Mouse (Mus musculus) limb, embryonic 11.5 days (tissue): ENCODE measurements around the gene Dppa3. TPM values are rescaled to one million over a fixed set of nuclear protein-coding genes. Genes with fewer than 3 reads are reported as not detected.

Source experiments
- ATAC-seq: fragments of 200-750 bp; cut with Nextera tagmentation; 2 replicates; pipeline ENCODE4 v1.8.0; 2017; ENCODE audit warnings: low read depth; ENCODE audit not compliant: insufficient number of reproducible peaks, low FRiP score, low TSS enrichment
- DNase-seq: peaks from one replicate; pipeline ENCODE4 v3.0.0-alpha.2; 2015; ENCODE audit warnings: low spot score
- H3K27ac ChIP-seq: fragments of 300-500 bp; sonication (generic); replicated peaks from 2 replicates; pipeline ENCODE4 v1.5.1; 2014; ENCODE audit warnings: low read depth, mild to moderate bottlenecking, low read length
- H3K27me3 ChIP-seq: fragments of 300-500 bp; sonication (generic); 2 replicates; pipeline ENCODE4 v1.6.1; 2014; ENCODE audit warnings: mild to moderate bottlenecking, low read length, mixed read lengths; ENCODE audit not compliant: control insufficient read depth, insufficient read depth
- H3K36me3 ChIP-seq: fragments of 300-500 bp; sonication (generic); 2 replicates; pipeline ENCODE4 v1.6.1; 2014; ENCODE audit warnings: mild to moderate bottlenecking, low read length, moderate library complexity, mixed read lengths; ENCODE audit not compliant: control insufficient read depth, insufficient read depth
- H3K4me1 ChIP-seq: fragments of 300-500 bp; sonication (generic); 2 replicates; pipeline ENCODE4 v1.6.1; 2014; ENCODE audit warnings: low read length, mixed read lengths; ENCODE audit not compliant: control insufficient read depth, insufficient read depth
- H3K4me2 ChIP-seq: fragments of 300-500 bp; sonication (generic); 2 replicates; pipeline ENCODE4 v1.6.1; 2014; ENCODE audit warnings: low read depth, mild to moderate bottlenecking, moderate library complexity; ENCODE audit not compliant: severe bottlenecking
- H3K4me3 ChIP-seq: fragments of 300-500 bp; sonication (generic); 2 replicates; pipeline ENCODE4 v1.5.1; 2014; ENCODE audit warnings: low read depth, low read length
- H3K9ac ChIP-seq: fragments of 300-500 bp; sonication (generic); 2 replicates; pipeline ENCODE4 v1.6.1; 2014; ENCODE audit warnings: mild to moderate bottlenecking, low read length
- H3K9me3 ChIP-seq: fragments of 300-500 bp; sonication (generic); 2 replicates; pipeline ENCODE4 v1.6.1; 2016; ENCODE audit warnings: low read length; ENCODE audit not compliant: control insufficient read depth
- WGBS: fragments of 180-500 bp; shearing (Covaris S2); extraction: QIAGEN DNeasy Blood & Tissue Kit; methylation state at CpG from one replicate; pipeline ENCODE4 v1.1.7; 2014; 5-methylcytosine and 5-hydroxymethylcytosine counted together
- polyA plus RNA-seq: library from polyadenylated mRNA; unstranded; fragments of >200 nt; fragmentation: Nextera tagmentation; extraction: Ambion mirVana; gene quantifications from 2 replicates; pipeline ENCODE4 v1.2.1, GENCODE M21; 2014

Gene Dppa3
- not detected in 2 replicates for polyA plus RNA-seq

DNA sequence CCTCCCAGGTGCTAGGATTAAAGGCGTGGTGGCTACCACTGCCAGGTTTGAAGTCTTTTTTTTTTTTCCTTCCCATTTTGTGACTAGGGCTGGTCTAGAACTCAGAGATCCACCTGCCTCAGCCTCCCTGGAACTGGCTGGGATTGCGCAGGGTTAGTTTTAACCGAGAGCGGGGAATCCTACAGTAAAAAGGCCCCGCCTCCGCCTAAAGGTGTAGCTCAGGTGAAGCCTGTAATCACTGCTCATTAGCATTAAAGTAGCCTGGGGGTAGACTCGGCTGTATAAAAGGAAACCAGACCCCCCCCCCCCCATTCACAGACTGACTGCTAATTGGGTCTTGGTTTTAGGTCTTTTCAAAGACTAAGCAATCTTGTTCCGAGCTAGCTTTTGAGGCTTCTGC lies at the start of gene Dppa3:
Dppa3 (plus strand) TSS at position 301 of the 400 bp plus-strand sequence.
- H3K4me3 ChIP-seq, result no peak within 1 kb of the TSS
- DNase-seq, result no peak
- H3K4me2 ChIP-seq, result no peak within 1 kb of the TSS
- H3K9ac ChIP-seq, result no peak within 1 kb of the TSS
- H3K36me3 ChIP-seq, result no peaks in the 10 kb centered on the region
- H3K27me3 ChIP-seq, result 0 out of 2 replicates have a peak, but pooled peaks cover 3% of the 10 kb centered on the region
- ATAC-seq, result no peak
- no peak within 1 kb of the TSS for H3K27ac ChIP-seq
- no peaks in the 10 kb centered on the region for H3K4me1 ChIP-seq
- 83% methylated on average over 8 of the region's 8 CpGs for WGBS
- H3K9me3 ChIP-seq, result no peaks in the 10 kb centered on the region

DNA sequence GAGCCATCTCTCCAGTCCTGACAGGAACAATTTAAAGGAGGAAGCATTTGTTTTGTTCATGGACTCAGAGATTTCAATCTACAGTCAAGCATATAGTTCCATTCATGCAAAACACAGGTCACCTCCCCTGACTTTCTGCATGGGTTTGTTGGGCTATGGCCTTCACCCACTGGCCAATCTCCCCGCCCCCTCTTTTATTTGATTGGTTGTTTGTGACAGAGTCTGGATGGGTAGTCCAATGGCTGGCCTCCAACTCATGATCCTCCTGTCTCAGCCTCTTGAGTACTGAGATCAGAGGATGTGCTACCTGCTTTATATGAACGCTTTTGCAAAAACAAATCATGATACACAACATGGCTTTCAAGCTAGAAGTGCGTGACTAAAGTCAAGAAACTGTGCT lies 49.2 kb upstream of the Dppa3 start:
- no peak overlapping the region for H3K9ac ChIP-seq
- H3K36me3 ChIP-seq, result no peaks in the 10 kb centered on the region
- WGBS, result 87% methylated on average over 3 of the region's 3 CpGs
- no peak for ATAC-seq
- H3K4me1 ChIP-seq, result no peaks in the 10 kb centered on the region
- no peaks in the 10 kb centered on the region for H3K9me3 ChIP-seq
- H3K4me2 ChIP-seq, result no peak overlapping the region
- no peak overlapping the region for H3K27ac ChIP-seq
- no peak for DNase-seq
- H3K4me3 ChIP-seq, result no peak overlapping the region
- no peaks in the 10 kb centered on the region for H3K27me3 ChIP-seq

DNA sequence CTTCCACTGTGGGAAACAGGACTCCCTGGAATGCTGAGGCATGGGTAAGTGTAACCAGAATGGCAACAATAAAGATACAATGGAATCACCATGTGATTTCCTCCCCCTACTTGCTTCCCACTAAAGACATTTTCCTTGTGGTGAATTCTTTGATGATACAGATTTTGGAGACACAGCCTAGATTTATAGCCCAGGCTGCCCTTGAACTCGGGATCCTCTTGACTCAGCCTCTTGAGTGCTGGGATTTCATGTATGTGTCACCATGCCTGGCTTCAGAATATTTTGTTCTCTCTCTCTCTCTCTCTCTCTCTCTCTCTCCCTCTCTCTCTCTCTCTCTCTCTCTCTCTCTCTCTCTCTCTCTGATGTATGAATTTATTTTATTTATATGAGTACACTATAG lies 47.1 kb upstream of the Dppa3 start:
- Histone ChIP-seq H3K27me3 (no peaks in the 10 kb centered on the region), H3K4me1 (no peaks in the 10 kb centered on the region), H3K9me3 (no peaks in the 10 kb centered on the region), H3K27ac (no peak overlapping the region), H3K9ac (no peak overlapping the region), H3K4me2 (no peak overlapping the region), H3K4me3 (no peak overlapping the region), H3K36me3 (no peaks in the 10 kb centered on the region)
- no peak for ATAC-seq
- WGBS, result 77% methylated on average over 1 of the region's 1 CpGs
- DNase-seq, result no peak

DNA sequence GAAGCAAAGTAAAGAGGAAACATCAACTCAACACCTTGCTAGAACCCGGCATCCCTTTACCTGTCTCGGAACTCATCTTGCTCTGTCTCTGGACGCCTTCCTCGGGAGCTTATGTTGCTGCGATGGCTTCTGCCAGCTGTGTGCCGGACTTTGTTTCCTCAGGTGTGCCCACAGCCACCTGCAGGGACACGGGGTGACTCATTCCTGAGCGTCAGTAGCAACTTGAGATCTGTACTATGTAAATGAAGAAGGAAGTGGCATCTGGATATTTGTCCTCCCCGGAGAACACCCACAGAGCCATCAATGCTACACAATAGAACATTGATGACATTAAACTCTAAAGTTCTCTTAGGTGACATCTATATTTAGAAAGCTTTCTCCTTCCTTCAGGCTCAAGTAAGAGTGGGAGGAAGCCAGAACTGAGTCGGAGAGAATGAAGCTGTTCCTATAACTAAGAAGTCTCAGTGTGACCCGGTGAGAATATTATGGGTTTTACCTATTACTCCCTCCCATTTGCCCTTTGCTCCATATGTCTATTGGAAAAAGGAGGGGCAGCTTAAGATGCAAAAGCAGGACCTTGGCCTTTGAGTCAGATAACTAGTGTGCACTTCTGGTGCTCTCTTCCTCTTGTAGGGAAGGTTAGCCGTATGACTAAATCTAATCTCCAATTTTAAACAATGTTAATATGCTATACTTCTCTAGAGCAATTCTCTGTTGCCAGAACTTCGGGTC lies 35.0 kb upstream of the Dppa3 start:
- Histone ChIP-seq H3K9me3 (no peaks in the 10 kb centered on the region), H3K4me2 (no peak overlapping the region), H3K27me3 (no peaks in the 10 kb centered on the region), H3K36me3 (no peaks in the 10 kb centered on the region), H3K4me1 (no peaks in the 10 kb centered on the region), H3K9ac (no peak overlapping the region), H3K4me3 (no peak overlapping the region), H3K27ac (no peak overlapping the region)
- ATAC-seq (no peak), DNase-seq (no peak)
- 89% methylated on average over 13 of the region's 13 CpGs for WGBS

DNA sequence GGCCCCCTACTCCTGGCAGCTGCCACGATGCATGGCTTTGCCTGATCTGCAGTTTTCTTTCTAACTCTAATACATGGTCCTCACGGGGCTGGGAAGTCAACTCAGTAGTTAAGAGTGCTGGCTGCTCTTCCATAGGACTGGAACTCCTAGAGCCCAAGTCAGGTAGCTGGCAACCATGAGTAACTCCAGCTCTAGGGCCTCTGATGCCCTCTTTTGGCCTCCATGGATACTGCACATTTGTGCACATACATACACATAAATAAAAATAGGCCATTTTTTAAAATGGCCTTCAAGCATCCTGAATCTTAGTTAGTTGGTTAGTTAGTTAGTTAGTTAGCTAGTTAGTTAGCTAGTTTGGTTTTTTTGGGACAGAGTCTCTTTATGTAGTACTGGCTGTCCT lies 33.3 kb upstream of the Dppa3 start:
- H3K4me2 ChIP-seq, result no peak overlapping the region
- no peak for DNase-seq
- 87% methylated on average over 2 of the region's 2 CpGs for WGBS
- H3K36me3 ChIP-seq, result no peaks in the 10 kb centered on the region
- no peak for ATAC-seq
- H3K9me3 ChIP-seq, result no peaks in the 10 kb centered on the region
- no peaks in the 10 kb centered on the region for H3K27me3 ChIP-seq
- H3K4me1 ChIP-seq, result no peaks in the 10 kb centered on the region
- no peak overlapping the region for H3K27ac ChIP-seq
- H3K4me3 ChIP-seq, result no peak overlapping the region
- H3K9ac ChIP-seq, result no peak overlapping the region

DNA sequence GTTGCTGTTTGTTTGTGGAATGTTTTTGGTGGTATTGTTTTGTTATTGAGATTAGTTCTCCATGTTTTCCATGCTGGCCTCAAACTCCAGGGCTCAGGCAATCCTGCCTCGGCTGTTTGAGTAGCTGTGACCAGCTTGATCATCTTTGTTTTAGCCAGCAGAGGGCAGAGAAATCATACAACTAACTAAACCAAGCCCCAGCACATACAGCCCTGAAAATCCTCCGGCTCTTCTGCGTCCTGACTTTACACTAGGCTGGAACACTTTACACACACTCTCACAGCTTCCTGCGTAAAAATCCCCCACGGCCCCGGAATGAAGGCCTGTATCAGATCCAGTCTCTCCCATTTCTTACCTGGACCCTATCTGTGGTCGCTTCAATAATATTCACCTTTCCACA lies 30.6 kb upstream of the Dppa3 start:
- ATAC-seq, result no peak
- Histone ChIP-seq H3K4me1 (no peaks in the 10 kb centered on the region), H3K9ac (no peak overlapping the region), H3K4me3 (no peak overlapping the region), H3K9me3 (no peaks in the 10 kb centered on the region), H3K27ac (no peak overlapping the region), H3K36me3 (no peaks in the 10 kb centered on the region), H3K4me2 (no peak overlapping the region), H3K27me3 (no peaks in the 10 kb centered on the region)
- DNase-seq, result peak; percentile 38
- WGBS, result 27% methylated on average over 7 of the region's 7 CpGs

DNA sequence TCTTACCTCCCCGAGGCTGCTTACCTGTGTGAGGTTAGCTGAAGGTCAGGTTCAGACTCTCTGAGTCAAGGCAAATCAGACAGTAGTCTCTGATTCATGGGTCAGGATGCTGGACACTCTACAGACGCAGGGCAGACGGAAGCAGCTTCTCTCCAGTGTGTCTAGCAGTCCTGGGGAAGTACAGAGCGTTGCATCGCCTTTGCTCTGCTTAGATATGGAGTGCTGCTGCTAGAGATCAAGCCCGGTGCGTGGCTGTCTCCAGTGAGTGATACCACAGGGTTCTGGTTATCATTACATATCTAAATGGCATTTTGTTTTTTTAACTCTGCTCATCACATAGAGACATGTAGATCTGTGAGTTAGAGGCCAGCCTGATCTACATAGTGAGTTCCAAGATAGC lies 29.6 kb upstream of the Dppa3 start:
- DNase-seq, result no peak
- Histone ChIP-seq H3K4me1 (no peaks in the 10 kb centered on the region), H3K36me3 (no peaks in the 10 kb centered on the region), H3K9ac (no peak overlapping the region), H3K4me3 (no peak overlapping the region), H3K27ac (no peak overlapping the region), H3K27me3 (no peaks in the 10 kb centered on the region), H3K4me2 (no peak overlapping the region), H3K9me3 (no peaks in the 10 kb centered on the region)
- WGBS, result 82% methylated on average over 7 of the region's 7 CpGs
- no peak for ATAC-seq

DNA sequence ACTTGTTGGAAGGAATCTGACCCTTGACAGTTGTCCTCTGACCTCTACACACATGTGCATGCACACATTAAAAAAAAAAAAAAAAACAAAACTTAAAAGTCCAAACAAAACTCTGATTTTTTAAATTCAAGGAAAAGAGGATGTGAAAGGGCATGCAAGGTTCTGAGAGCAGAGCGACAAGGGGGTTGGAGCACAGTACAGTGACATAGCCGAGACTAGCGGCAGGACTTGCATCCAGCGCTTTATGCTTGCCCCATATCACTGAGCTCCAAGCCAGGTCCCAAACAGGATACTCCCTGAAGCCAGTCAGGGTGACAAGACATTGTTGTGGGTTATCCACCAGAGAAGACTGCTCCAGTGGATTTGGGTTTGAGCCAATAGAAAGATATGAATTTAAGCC lies 28.2 kb upstream of the Dppa3 start:
- Histone ChIP-seq H3K36me3 (no peaks in the 10 kb centered on the region), H3K4me2 (no peak overlapping the region), H3K27me3 (no peaks in the 10 kb centered on the region), H3K4me1 (no peaks in the 10 kb centered on the region), H3K27ac (no peak overlapping the region), H3K4me3 (no peak overlapping the region), H3K9me3 (no peaks in the 10 kb centered on the region), H3K9ac (no peak overlapping the region)
- 96% methylated on average over 4 of the region's 4 CpGs for WGBS
- no peak for DNase-seq
- no peak for ATAC-seq

DNA sequence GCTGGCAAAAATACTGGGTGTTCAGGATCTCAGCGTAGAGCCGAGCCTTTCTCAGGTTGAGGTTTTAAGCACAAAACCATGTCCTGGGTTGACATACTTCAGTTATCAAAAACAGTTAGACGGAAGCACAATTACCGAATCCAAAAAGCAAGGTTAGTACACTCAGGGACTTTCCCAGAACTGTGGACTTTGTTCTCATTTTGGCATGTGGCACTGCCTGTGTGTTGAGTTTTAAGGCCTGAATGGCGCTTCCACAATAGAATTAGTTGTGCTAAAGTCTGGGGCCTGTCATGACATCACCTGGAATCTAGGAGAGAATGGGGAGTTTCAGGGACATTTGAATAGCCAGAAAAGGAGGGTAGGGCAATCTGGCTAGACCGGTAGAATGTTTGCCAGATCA lies 27.8 kb upstream of the Dppa3 start:
- WGBS, result 93% methylated on average over 6 of the region's 6 CpGs
- Histone ChIP-seq H3K4me3 (no peak overlapping the region), H3K9me3 (no peaks in the 10 kb centered on the region), H3K27me3 (no peaks in the 10 kb centered on the region), H3K9ac (no peak overlapping the region), H3K27ac (no peak overlapping the region), H3K4me2 (no peak overlapping the region), H3K4me1 (no peaks in the 10 kb centered on the region), H3K36me3 (no peaks in the 10 kb centered on the region)
- no peak for ATAC-seq
- no peak for DNase-seq
